Mouse (Mus musculus) spleen, postnatal 14 days (tissue): ENCODE measurements around the gene Lrsam1.

Experiments
- DNase-seq, 2 experiments: peaks; one replicate each; pipeline ENCODE4 v3.0.0; 2021 to 2022; ENCODE audit warnings: low spot score in 2 of 2

Lrsam1 gene

DNA sequence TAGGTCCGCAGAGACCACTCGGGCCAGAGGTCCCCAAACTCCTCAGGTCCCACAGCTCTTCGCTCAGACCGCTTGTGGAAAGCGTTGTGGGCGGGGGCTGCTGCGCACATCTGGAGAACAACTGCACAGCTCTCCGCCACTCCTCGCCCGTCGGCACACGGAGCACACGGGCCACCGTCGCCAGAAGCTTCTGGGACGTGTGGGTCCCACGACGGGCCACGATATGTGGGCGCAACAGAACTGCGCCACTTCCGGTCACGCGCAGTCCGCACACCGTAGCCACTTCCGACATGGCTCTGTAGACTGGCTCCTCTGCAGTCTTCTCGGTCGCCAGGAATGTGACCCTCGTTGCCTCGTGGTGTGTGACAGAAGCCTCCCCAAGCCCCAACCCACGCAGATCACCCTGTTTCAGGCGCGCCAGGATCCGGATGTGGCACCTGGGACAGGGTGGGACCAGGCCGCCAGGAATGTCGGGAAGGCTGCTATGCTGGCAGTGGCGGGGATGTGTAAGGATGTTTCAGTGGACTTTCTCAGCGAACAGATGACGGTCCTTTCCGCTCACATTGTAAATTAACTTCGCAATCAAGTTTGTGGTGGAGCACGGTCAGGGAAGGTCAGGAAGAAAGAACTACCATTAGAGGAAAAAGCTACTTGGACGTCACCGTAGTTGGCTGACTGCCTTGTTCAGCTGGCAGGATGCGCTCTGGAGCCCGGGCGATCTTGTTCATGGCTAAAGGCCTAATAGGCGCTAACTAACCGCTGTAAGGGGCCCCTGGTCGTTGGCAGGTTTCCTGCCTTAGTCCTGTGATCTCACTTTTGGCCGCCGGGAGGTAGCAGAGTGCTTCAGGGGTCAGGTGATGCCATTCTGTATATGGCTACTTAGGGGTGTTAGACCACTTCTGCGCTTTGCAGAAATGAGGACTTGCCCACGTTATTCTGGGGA lies 5.5 kb upstream of the Lrsam1 start:
- peak; percentile 60 to 74 for DNase-seq

DNA sequence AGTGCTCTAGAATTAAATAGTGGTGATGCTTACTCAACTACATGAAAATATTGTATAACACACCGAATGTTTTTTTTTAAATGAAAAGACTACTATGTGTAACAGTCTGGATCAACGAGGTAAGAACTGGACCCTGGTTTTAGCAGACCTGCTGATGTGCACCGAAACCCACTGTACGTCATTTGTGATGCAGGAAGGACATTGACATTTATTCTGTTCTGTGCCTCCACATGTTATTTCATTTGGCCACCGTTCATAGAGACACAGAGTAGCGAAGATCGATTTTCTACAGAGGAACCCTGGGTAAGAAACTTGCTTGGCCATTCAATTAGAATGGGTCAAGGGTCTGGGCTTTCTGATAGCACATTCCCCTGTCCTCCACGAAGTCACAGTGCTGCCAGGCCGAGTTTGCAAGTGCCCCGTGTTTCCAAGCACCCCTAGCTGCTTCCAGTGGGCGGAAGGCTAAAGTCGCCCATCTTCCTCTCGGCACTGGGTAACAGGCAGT lies 4.8 kb upstream of the Lrsam1 start:
- no peak for DNase-seq

DNA sequence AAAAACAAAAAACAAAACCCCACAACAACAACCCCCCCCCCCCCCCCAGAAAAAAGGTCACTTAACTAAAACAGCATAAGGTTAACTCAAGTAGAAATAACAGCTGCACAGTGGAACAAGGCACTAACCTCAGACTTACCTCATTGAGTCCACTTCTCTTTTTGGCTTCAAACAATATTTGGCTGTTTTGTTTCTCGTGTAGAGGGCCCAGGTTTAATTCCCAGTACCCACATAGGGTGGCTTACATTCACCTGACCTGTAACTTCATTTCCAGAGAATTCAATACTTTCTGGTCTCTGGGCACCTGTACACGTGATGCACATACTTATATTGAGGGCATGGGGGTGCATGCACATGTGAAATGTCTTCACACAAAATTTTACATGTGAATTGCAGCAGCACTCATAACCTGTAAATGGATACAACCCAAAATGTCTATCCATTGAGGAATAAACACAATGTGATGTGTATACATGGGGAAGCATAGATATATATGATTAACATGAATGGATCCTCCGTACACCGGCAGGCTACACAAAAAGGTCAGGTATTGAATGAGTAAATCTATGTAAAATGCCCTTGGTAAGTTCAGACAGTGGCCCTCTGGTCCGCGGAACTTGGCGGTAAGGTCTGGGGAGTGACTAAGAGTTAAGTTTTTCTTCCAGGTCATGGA lies 4.2 kb upstream of the Lrsam1 start:
- no peak for DNase-seq

DNA sequence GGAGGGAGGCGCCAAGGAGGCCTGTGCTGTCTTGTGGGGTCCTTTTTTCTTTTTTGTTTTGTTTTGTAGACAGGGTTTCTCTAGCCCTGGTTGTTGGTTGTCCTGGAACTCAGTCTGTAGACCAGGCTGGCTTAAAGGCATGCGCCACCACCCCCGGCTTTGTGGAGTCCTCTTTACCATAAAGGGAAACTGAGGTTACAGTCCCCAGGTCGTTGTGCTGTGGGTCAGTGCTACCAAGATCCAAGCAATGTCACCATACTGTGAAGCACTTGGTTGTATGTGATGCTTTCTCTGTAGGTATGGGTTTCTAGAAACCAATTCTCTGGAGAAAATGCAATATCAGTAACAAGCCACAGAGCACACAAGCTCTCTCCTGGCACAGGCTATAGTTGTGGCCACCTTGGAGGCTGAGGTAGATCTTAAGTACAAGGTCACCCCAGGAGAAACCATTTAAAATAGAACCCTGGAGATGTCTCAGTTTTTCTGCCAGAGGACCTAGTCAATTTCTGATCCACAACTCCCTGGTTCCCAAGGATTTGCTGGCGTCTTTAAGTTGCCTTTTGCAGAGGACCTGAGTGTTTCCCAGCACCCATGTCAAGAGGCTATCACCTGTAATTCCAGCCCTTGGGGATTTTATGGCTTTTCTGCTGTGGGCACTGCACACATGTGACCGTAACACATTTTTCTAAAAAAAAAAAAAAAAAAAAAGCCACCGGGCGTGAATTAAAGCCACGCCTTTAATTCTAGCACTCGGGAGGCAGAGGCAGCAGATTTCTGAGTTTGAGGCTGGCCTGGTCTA lies 3.4 kb upstream of the Lrsam1 start:
- DNase-seq = no peak

DNA sequence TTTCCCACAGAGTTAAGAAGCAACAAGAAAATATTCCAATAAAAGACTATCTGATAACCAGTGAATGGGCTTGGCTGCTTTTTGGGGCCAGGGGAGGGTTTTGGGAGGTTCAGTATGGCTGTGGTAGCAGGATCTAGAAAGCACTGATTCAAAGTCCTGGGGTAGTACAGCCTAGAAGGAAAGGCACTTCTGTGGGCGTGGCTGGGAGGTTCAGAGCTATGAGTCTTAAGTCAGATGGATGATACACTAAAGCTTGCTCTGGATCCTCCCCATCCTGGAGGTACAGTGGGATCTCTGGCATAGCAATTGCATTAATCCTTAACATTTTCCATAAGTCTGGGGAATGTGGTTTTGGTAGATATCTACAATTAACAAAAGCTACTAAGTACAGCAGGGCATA lies 2.6 kb upstream of the Lrsam1 start:
- DNase-seq = no peak

DNA sequence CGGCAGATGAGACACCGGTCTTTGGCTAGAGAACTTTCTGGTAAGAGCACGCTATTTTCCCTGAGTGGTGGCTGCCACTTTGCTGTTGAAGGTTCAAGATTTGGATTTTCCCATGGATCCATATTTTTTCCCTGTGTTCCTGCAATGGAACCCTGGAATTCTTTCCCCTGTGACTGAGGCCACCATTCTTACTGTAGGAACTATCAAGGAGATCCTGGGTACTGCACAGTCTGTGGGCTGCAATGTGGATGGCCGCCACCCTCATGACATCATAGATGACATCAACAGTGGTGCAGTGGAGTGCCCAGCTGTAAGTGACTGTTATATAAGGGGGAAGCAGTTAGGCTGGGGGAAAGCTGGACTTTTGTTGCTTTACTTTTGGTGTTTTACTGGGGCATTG lies 2.1 kb upstream of the Lrsam1 start:
- no peak for DNase-seq

DNA sequence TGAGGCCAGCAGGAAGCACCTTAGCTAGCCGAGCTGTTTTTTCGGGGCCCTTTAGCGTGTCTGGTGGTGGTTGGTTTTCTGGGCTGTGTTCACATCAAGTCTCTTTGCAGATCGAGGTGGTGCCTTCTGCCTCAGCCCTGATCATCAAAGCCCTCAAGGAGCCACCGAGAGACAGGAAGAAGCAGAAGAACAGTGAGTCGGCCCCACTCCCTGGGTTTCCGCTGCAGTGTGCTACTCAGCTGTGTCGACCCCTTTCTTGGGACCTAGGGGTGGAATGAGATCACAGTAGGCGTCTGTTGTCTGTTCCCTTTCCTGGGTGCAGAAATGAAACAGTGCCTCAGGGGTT lies 1.4 kb upstream of the Lrsam1 start:
- no peak for DNase-seq

- DNase-seq = no peak
Measured at GRCm38 (mm10) chr2:32962062-32962874, 854 bp upstream of the Lrsam1 start.

DNA sequence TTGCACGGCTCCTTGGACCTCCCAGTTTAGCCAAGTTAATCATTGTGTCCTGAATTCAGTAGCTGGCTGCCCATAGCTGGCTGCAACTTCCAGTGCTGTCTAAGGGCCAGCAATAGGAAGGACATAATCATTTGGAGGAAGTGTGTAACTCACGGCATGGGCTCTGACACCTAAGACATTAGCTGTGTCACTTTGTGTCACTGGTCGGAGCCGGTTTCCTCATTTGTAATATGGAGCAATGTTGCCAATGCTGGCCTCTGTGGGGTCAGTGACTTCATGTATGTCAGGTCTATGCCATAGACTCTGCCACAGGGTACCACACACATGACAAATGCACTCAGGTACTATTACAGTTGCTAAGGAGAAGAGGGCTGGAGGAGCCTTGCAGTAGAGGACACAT lies 1.1 kb downstream of the Lrsam1 start:
- no peak for DNase-seq

GRCm38 (mm10) chr2:32957344-32957743 lies 4.1 kb downstream of the Lrsam1 start:
- no peak for DNase-seq

DNA sequence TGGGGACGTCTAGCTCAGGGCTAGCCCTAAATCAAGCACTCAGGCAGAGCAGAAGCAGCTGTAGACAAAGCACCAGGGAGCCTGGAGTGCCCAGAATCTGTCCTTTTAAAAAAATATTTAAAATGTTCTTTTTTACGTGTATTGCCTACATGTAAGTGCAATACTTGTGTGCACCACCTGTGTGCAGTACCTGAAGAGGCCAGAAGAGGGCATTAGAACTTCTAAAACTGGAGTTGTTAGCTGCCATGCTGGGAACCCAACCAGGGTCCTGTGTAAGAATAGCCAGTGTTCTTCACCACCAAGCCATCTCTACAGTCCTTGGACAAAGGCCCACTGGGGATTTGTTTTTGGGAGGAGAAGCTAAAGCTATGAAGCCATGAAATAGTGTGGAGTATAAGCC lies 6.8 kb downstream of the Lrsam1 start:
- no peak for DNase-seq

GRCm38 (mm10) chr2:32947454-32947853 lies 14.0 kb downstream of the Lrsam1 start:
- DNase-seq = no peak

GRCm38 (mm10) chr2:32940483-32940882 lies 20.9 kb downstream of the Lrsam1 start:
- no peak for DNase-seq

DNA sequence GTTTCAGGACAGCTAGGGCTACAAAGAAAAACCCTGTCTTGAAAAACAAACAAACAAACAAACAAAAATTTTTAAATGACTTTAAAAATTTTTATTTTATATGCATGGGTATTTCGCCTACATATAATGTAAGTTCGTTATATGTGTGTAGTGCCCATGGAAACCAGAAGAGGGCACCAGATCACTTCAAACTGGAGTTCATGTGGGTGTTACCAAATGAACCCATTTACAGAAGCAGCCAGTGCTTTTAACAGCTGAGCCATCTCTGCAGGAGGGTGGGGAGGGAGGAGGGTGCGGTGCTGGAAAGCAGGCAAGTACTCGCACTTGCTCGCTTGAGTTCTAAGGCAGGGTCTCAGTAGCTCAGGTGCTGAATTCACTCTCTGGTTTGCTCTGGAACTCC lies 22.0 kb downstream of the Lrsam1 start:
- DNase-seq = peak in 1 of 2 experiments; percentile 61

GRCm38 (mm10) chr2:32938741-32939140 lies 22.7 kb downstream of the Lrsam1 start:
- DNase-seq = no peak

DNA sequence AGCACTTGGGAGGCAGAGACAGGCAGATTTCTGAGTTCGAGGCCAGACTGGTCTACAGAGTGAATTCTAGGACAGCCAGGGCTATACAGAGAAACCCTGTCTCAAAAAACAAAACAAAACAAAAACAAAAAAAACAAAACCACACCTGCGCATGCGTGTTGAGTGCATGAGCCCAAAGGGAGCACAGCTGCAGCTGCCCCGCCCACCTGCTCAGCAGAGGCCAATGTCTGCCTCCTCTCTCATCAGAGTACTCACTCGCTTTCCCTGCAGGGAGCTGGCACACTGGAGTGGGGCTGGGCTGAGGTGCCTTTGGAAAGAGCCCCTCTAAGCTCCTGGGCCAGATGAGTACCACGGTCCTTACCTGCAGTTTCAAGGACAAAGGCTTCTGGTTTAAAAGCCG lies 29.7 kb downstream of the Lrsam1 start:
- no peak for DNase-seq

DNA sequence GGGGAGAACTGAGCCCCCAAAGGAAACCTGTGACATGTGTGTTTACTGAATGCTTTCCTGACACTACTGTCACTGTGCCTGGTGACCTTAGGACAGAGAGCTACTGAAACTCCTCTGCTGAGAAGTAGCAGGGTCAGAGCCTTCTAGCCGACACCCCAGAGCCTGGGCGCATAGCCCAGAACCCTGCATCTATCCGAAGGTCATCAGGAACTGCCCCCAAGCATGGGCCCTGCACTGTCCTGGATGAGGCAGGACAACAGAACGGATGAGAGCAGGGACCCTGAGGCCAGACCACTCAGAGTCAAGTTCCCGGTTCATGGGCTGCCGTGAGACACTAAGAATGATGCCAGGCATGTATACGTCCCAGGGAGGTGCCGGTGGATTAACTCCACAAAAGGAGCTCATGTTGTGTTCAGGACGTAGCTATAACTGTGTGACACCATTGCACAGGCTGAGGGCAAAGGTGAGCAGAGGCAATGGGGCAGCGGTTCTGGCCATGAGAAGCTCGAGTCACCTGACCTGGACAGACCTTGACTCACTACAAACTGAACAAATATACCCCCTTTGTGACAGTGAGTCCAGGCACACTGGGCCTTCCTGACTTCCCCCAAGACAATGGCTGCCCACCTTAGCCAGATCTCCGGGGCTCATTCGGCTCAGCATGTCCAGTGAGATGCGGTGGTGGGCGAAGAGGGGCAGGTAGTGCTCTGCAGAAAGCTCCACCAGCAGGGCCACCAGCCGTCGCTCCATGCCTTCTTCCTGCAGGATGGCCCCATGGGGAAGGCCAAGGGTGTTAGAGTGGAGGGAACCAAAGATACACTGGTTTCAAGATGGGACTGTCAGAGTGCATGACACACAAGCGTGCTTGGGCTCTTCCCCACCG lies 32.2 kb downstream of the Lrsam1 start:
- DNase-seq = no peak

- peak in 1 of 2 experiments; percentile 51 for DNase-seq
Measured at GRCm38 (mm10) chr2:32928235-32928946, 33.0 kb downstream of the Lrsam1 start.

DNA sequence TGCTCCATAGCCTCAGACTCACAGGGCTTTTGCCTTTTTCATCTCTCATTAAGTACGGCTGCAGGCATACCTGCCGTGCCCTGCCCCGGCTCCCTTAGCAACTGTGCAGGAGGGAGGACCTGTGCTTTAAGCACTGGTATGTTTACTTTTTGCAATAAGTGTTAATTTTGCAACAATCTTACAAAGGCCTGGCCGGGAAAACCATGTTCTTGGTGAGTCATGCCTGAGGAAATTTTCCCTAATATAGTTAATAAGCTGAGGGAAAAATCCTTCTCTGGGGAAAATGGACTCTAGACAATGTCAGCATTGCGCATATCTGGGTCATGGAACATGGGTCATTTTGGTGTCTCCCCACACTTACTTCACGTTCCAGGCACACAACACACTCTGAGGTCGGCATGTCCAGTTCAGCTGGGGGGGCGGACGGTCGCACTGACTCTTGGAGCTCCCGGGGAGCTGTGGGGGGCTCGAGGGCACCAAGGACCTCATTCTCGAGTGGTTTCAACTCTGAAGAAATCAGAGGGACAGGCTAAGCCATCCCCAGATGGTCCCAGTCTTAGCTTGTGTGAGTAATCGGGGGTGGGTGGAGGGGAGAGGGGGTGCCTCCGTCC lies 33.7 kb downstream of the Lrsam1 start:
- no peak for DNase-seq
